Mouse (Mus musculus) hindbrain, embryonic 10.5 days (tissue): ENCODE measurements around the gene Irx3. TPM values are rescaled to one million over a fixed set of nuclear protein-coding genes. Genes with fewer than 3 reads are reported as not detected.

Source experiments
- DNase-seq: peaks from one replicate; pipeline ENCODE4 v3.0.0-alpha.2; 2017; ENCODE audit warnings: low spot score
- H3K27ac ChIP-seq: fragments of 300-500 bp; sonication (generic); 2 replicates; pipeline ENCODE4 v1.5.1; 2016; ENCODE audit warnings: mild to moderate bottlenecking, moderate library complexity
- H3K27me3 ChIP-seq: fragments of 300-500 bp; sonication (generic); 2 replicates; pipeline ENCODE4 v1.6.1; 2016; ENCODE audit warnings: mild to moderate bottlenecking; ENCODE audit not compliant: poor library complexity, insufficient read depth, severe bottlenecking
- H3K36me3 ChIP-seq: fragments of 300-500 bp; sonication (generic); 2 replicates; pipeline ENCODE4 v1.6.1; 2016; ENCODE audit warnings: mild to moderate bottlenecking, moderate library complexity
- H3K4me1 ChIP-seq: fragments of 300-500 bp; sonication (generic); replicated peaks from 2 replicates; pipeline ENCODE4 v1.6.1; 2016; ENCODE audit warnings: mild to moderate bottlenecking
- H3K4me3 ChIP-seq: fragments of 300-500 bp; sonication (generic); 2 replicates; pipeline ENCODE4 v1.5.1; 2016; ENCODE audit warnings: mild to moderate bottlenecking, moderate library complexity
- H3K9me3 ChIP-seq: fragments of 300-500 bp; sonication (generic); 2 replicates; pipeline ENCODE4 v1.6.1; 2016; ENCODE audit warnings: mild to moderate bottlenecking, moderate library complexity
- WGBS: fragments of 180-500 bp; shearing (Covaris S2); methylation state at CpG from one replicate; pipeline ENCODE4 v1.1.7; 2016; 5-methylcytosine and 5-hydroxymethylcytosine counted together
- polyA plus RNA-seq: library from polyadenylated mRNA; unstranded; fragments of >200 nt; fragmentation: Nextera tagmentation; extraction: Ambion mirVana; gene quantifications from 2 replicates; pipeline ENCODE4 v1.2.1, GENCODE M21; 2016

Gene Irx3
- polyA plus RNA-seq, 1 experiment from 2014 or later: 45.2 TPM

GRCm38 (mm10) chr8:91814106-91814505 is 12.2 kb upstream of the Irx3 start:
- Histone ChIP-seq H3K27me3 (peaks cover 19% of the 10 kb centered on the region), H3K4me1 (peaks cover 34% of the 10 kb centered on the region), H3K9me3 (no peaks in the 10 kb centered on the region), H3K27ac (no peak overlapping the region), H3K36me3 (no peaks in the 10 kb centered on the region), H3K4me3 (no peak overlapping the region)
- no peak for DNase-seq
- 93% methylated on average over 4 of the region's 4 CpGs for WGBS

GRCm38 (mm10) chr8:91806720-91807241 is 4.9 kb upstream of the Irx3 start:
- WGBS: 4% methylated on average over 12 of the region's 12 CpGs
- H3K27me3 ChIP-seq: peaks cover 74% of the 10 kb centered on the region
- no peaks in the 10 kb centered on the region for H3K9me3 ChIP-seq
- no peak for DNase-seq
- peak overlapping the region; percentile 92 for H3K4me3 ChIP-seq
- no peaks in the 10 kb centered on the region for H3K36me3 ChIP-seq
- H3K4me1 ChIP-seq: peaks cover 68% of the 10 kb centered on the region
- H3K27ac ChIP-seq: peak overlapping the region; percentile 98

DNA sequence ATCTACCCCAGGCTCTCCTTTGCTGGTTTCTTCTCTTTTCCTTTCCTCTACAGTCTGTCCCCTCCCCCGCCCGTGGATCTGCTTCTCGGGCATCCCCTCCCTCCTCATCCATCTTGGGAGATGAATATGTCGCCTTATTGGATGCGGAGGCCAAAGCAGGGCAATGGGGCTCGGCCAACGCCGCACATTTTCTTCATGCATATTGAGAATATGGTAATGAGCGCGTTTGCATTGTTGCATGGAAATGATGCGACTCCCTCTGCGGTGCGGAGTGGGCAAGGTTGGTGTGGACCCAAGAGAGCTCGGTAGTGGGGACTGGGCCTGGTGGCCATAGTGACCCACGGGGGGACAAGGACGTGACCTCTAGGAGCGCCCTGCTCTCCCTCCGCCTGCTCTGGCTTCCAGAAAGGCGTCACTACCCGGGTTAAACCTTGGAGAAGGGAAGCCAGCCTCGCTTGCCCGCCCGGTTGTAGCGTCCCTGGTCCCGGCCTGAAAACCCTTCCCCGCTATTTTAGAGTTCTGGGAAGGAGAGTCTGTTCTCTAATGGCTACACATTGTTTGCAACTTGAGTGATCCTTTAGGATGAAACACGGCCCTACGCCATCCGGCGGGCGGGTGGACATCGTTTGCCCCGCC is 4.3 kb upstream of the Irx3 start:
- peak overlapping the region; percentile 92 for H3K4me3 ChIP-seq
- no peaks in the 10 kb centered on the region for H3K36me3 ChIP-seq
- peaks cover 67% of the 10 kb centered on the region for H3K4me1 ChIP-seq
- under 1% methylated on average over 33 of the region's 33 CpGs for WGBS
- peaks cover 74% of the 10 kb centered on the region for H3K27me3 ChIP-seq
- DNase-seq: peak; percentile 77
- no peaks in the 10 kb centered on the region for H3K9me3 ChIP-seq
- H3K27ac ChIP-seq: peak overlapping the region; percentile 98

- Histone ChIP-seq H3K27me3 (peaks cover 81% of the 10 kb centered on the region), H3K4me1 (peaks cover 70% of the 10 kb centered on the region), H3K4me3 (peak overlapping the region; percentile 92), H3K9me3 (no peaks in the 10 kb centered on the region), H3K27ac (peak overlapping the region; percentile 98), H3K36me3 (no peaks in the 10 kb centered on the region)
- DNase-seq: peak; percentile 76
- under 1% methylated on average over 32 of the region's 32 CpGs for WGBS
Measured at GRCm38 (mm10) chr8:91805254-91805671, 3.4 kb upstream of the Irx3 start.

GRCm38 (mm10) chr8:91804403-91805253 is 2.8 kb upstream of the Irx3 start:
- Histone ChIP-seq H3K36me3 (peaks cover 4% of the 10 kb centered on the region), H3K9me3 (no peaks in the 10 kb centered on the region), H3K27ac (peak overlapping the region; percentile 98), H3K4me3 (peak overlapping the region; percentile 92), H3K4me1 (peaks cover 73% of the 10 kb centered on the region), H3K27me3 (peaks cover 85% of the 10 kb centered on the region)
- WGBS: 1% methylated on average over 36 of the region's 36 CpGs
- DNase-seq: peak; percentile 64

GRCm38 (mm10) chr8:91803515-91804402 is 1.9 kb upstream of the Irx3 start:
- Histone ChIP-seq H3K36me3 (peaks cover 13% of the 10 kb centered on the region), H3K4me1 (peaks cover 82% of the 10 kb centered on the region), H3K4me3 (peak overlapping the region; percentile 92), H3K27ac (peak overlapping the region; percentile 98), H3K9me3 (no peaks in the 10 kb centered on the region), H3K27me3 (peaks cover 85% of the 10 kb centered on the region)
- DNase-seq: peak; percentile 61
- 6% methylated on average over 28 of the region's 28 CpGs for WGBS

GRCm38 (mm10) chr8:91802401-91803322 is 795 bp upstream of the Irx3 start:
- WGBS: under 1% methylated on average over 29 of the region's 29 CpGs
- no peaks in the 10 kb centered on the region for H3K9me3 ChIP-seq
- peak overlapping the region; percentile 92 for H3K4me3 ChIP-seq
- DNase-seq: peak; percentile 52
- H3K36me3 ChIP-seq: peaks cover 20% of the 10 kb centered on the region
- H3K27me3 ChIP-seq: peaks cover 85% of the 10 kb centered on the region
- peaks cover 88% of the 10 kb centered on the region for H3K4me1 ChIP-seq
- peak overlapping the region; percentile 98 for H3K27ac ChIP-seq

- Histone ChIP-seq H3K9me3 (no peaks in the 10 kb centered on the region), H3K27me3 (peaks cover 85% of the 10 kb centered on the region), H3K27ac (peak overlapping the region; percentile 98), H3K4me1 (peaks cover 86% of the 10 kb centered on the region), H3K36me3 (peaks cover 24% of the 10 kb centered on the region), H3K4me3 (peak overlapping the region; percentile 92)
- DNase-seq: peak; percentile 91
- under 1% methylated on average over 56 of the region's 57 CpGs for WGBS
Measured at GRCm38 (mm10) chr8:91801241-91801811, 541 bp downstream of the Irx3 start.

DNA sequence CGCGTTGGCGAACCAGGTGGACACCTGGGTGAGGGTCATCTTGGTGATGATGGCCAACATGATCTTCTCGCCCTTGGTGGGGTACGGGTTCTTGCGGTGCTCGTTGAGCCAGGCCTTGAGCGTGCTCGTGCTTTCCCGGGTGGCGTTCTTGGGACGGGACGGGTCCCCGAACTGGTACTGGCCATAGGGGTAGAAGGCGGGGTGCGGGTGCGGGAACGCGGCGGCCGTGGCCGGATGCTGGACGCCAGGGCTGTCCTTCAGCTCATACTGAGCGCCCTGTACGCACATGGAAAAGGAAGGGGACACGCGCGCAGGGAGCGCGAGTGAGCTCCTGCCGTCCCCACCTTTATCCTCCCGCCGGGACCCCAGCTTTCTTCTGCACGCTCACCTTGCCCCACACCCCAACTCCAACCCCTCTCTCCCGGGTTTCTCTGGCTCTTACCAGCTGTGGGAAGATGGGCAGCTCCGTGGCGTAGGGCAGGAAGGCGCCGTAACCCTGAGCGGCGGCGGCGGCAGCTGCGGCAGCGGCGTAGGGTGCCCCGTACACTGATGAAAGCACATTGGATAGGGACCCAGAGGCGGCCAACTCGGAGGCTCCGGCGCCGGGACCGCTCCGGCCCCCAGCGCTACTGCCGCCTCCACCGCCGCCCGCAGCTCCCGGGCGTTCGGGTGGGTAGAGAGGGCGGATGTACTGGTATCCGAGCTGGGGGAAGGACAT is 1.2 kb downstream of the Irx3 start:
- Histone ChIP-seq H3K36me3 (peaks cover 24% of the 10 kb centered on the region), H3K27me3 (peaks cover 86% of the 10 kb centered on the region), H3K4me3 (peak overlapping the region; percentile 92), H3K4me1 (peaks cover 80% of the 10 kb centered on the region), H3K27ac (peak overlapping the region; percentile 98), H3K9me3 (no peaks in the 10 kb centered on the region)
- WGBS: under 1% methylated on average over 64 of the region's 64 CpGs
- peak; percentile 60 for DNase-seq

DNA sequence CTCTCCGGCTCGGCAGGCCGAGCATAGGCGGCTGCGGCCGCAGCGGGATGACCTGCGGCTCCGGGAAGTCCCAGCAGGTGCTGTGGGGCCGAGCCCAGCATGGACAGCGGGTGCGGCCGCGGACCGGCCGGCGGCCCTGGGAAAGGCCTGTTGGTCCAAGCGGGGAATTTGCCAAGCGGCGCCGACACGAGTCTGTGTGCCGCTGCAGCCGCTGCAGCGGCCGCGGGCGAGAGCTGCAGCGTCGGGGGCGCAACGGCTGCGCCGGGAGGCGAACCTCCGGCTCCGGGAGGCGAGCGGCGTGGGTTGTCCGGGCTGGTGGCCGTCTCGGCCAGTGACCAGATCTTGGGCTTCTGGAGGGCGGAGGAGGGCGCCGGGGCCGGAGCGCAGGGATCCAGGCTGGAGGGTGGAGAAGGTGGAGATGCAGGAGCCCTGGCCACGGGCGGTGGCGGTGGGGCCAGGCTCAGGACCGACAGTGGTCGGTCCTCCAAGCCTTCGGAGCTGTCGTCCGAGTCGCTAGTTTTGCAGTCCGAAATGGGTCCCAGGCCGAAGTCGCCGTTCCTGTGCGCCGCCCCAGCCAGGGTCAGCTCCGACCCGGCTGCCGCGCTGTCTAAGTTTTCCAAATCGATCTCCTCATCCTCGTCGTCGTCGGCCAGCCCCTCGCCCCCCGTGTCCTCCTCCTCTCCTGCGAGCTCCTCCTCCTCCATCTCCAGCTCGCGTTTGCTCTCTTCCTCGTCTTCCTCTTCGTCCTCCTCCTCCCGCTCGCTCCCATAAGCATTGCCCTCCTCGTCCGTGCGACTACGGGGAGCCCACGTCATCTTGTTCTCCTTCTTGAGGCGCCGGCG is 2.0 kb downstream of the Irx3 start:
- Histone ChIP-seq H3K4me1 (peaks cover 72% of the 10 kb centered on the region), H3K36me3 (peaks cover 24% of the 10 kb centered on the region), H3K4me3 (peak overlapping the region; percentile 92), H3K27ac (peak overlapping the region; percentile 98), H3K27me3 (peaks cover 83% of the 10 kb centered on the region), H3K9me3 (no peaks in the 10 kb centered on the region)
- WGBS: under 1% methylated on average over 89 of the region's 89 CpGs
- DNase-seq: peak; percentile 63
